Mouse (Mus musculus): Measurements from ENCODE around the gene Thpo. TPM values are rescaled to one million over a fixed set of nuclear protein-coding genes. Genes with fewer than 3 reads are reported as not detected.
A peak's percentile ranks its signal among the peaks of the same experiment; 100 is the strongest.

The Thpo gene
- polyA plus RNA-seq, 1 experiment from 2014 or later: 0.08 TPM

DNA sequence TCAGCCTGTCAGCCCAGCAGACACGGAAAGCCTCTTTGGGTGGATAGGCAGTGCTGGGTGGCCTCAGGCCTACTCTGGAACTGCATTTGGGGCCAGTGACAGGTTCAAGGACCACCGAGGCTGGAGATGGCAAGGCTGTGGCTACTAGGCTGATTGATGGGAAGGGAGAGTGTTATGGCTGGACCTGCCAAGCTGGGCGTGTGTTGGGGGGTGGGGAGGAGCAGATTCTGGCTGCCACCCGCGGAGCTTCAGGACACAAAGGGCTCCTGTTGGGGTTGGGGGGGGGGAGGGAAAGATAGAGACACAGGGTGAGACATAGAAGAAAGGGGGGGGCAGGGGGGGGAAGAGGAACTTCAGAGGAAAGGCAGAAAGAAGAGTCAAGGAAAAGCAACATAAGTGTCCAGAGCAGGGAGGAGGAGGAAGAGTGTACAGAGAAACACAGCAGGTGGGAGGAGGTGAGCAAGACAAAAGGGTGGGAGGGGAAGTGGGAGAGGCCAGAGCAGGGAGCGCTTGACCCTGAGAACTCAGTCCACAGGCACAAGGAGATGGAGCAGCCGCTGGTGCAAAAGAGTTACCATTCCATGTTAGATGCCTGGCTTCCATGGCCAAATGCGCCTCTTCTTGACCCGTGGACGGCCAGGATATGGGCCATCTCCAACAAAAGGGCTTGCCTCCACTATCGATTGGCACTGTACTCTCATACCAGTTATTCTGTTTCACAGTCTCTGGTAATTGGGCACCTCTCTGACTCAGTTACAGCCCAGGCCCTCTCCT, 19.8 kb downstream of the Thpo start:
- ATAC-seq (replicated peaks; ENCODE audit: insufficient number of reproducible peaks, insufficient read depth, low FRiP score, low read depth): no peak
- H3K27ac ChIP-seq: no peak overlapping the region
- peak overlapping the region; percentile 97 for H3K4me2 ChIP-seq
- 0 out of 2 replicates have a peak overlapping the region, but pooled peaks have one; percentile 88 for H3K4me3 ChIP-seq
- WGBS: 61% methylated on average over 11 of the region's 11 CpGs
- no peaks in the 10 kb centered on the region for H3K9me3 ChIP-seq (replicated peaks)
- no peaks in the 10 kb centered on the region; the same call in 1 of the 2 replicates for H3K36me3 ChIP-seq
- peaks cover 33% of the 10 kb centered on the region for H3K4me1 ChIP-seq (replicated peaks)
- 0 out of 2 replicates have a peak overlapping the region, but pooled peaks have one; percentile 83 for H3K9ac ChIP-seq
- no peaks in the 10 kb centered on the region for H3K27me3 ChIP-seq

DNA sequence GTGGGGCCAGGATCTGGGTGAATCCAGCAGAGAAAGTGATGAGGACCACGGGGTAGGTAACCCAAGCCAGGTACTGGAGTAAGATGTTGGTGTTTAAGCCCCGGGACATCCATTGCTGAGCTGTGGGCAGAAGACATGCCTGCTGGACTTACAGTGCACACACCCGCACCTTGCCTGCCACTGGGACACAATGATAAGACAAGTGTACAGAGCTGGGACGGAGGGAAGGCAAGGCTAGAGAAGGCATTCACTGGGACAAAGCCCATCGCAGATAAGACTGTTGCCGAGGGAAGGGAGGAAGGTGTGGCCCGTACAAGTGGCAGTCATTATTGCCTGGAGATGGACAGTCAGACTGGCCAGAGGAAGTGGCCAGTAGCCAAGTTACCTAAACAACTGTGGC, 21.4 kb downstream of the Thpo start:
- no peak overlapping the region for H3K9ac ChIP-seq
- peaks cover 26% of the 10 kb centered on the region for H3K4me1 ChIP-seq (replicated peaks)
- H3K4me3 ChIP-seq: no peak overlapping the region
- H3K4me2 ChIP-seq: no peak overlapping the region
- no peaks in the 10 kb centered on the region for H3K27me3 ChIP-seq
- no peaks in the 10 kb centered on the region; the same call in 1 of the 2 replicates for H3K36me3 ChIP-seq
- no peak for ATAC-seq (replicated peaks; ENCODE audit: insufficient number of reproducible peaks, insufficient read depth, low FRiP score, low read depth)
- no peak overlapping the region for H3K27ac ChIP-seq
- WGBS: 62% methylated on average over 7 of the region's 7 CpGs
- no peaks in the 10 kb centered on the region for H3K9me3 ChIP-seq (replicated peaks)

DNA sequence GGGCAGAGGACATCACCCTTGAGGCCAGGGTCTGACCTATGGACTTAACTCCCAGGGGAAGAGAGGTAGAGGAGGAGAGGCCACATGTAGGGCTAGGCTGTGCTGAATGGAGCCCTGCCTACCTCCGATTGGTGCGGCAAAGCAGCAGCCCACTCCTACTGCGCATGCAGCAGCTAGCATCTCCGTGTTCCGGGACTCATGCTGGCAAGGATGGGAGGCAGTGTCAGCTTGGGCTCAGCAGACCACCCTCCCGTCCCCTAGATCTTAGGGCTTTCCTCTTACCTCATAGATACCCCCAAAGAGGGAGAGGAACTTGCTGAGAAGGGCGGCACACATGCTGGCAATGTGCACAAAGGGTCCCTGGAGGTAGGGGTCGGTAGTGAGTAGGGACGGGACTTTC, 22.1 kb downstream of the Thpo start:
- 73% methylated on average over 9 of the region's 9 CpGs for WGBS
- Histone ChIP-seq H3K4me3 (no peak overlapping the region), H3K9ac (no peak overlapping the region), H3K4me1 (replicated peaks) (peaks cover 26% of the 10 kb centered on the region), H3K9me3 (replicated peaks) (no peaks in the 10 kb centered on the region), H3K4me2 (no peak overlapping the region), H3K36me3 (no peaks in the 10 kb centered on the region; the same call in 1 of the 2 replicates), H3K27me3 (no peaks in the 10 kb centered on the region), H3K27ac (no peak overlapping the region)
- no peak for ATAC-seq (replicated peaks; ENCODE audit: insufficient number of reproducible peaks, insufficient read depth, low FRiP score, low read depth)

DNA sequence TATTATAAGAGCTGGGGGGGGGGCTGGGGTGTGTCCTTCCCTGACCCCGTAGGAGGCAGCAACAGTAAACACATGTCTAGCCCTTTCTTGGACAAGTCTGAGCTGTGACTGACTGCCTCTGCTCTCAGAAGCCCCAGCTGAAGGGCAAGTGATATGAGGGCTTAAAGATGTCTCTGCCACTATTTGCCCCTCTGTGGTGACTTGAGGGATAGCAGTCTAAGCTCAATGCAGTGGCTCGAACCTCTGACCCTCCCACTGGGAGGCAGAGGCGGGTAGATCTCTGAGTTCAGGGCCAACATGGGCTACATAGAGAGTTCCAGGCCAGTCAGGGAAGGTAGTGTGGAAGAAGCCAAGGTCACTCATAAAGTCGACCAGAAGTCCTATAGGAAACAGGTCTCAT, 23.5 kb downstream of the Thpo start:
- Histone ChIP-seq H3K36me3 (no peaks in the 10 kb centered on the region; the same call in 1 of the 2 replicates), H3K27me3 (no peaks in the 10 kb centered on the region), H3K4me2 (no peak overlapping the region), H3K27ac (no peak overlapping the region), H3K4me3 (no peak overlapping the region), H3K9me3 (replicated peaks) (no peaks in the 10 kb centered on the region), H3K9ac (no peak overlapping the region), H3K4me1 (replicated peaks) (peaks cover 17% of the 10 kb centered on the region)
- 83% methylated on average over 4 of the region's 4 CpGs for whole genome bisulfite sequencing
- ATAC-seq (replicated peaks; ENCODE audit: insufficient number of reproducible peaks, insufficient read depth, low FRiP score, low read depth): no peak

DNA sequence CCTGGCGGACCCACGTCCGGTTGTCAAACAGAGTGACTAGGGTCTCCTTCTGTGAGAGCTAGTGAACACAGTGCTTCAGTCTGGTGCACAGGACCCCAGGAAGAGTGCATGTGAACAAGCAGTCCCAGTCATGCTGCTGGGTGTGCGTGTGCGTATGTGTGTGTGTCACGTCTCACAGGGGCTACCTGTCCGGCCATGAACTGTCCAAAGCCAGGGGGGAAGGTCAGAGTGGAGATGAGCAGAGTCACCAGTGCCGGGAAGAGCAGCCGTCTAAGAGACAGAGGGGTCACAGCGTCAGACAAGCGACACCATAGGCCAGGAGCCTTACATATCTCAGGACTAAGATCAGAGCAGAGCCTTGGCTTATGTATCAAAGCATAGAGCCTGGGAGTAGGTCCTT, 23.9 kb downstream of the Thpo start:
- no peak overlapping the region for H3K27ac ChIP-seq
- no peaks in the 10 kb centered on the region for H3K27me3 ChIP-seq
- H3K4me1 ChIP-seq (replicated peaks): peaks cover 12% of the 10 kb centered on the region
- no peak overlapping the region for H3K9ac ChIP-seq
- no peak overlapping the region for H3K4me3 ChIP-seq
- 92% methylated on average over 11 of the region's 11 CpGs for WGBS
- H3K36me3 ChIP-seq: no peaks in the 10 kb centered on the region; the same call in 1 of the 2 replicates
- no peak overlapping the region for H3K4me2 ChIP-seq
- no peaks in the 10 kb centered on the region for H3K9me3 ChIP-seq (replicated peaks)
- ATAC-seq (replicated peaks; ENCODE audit: insufficient number of reproducible peaks, insufficient read depth, low FRiP score, low read depth): no peak

DNA sequence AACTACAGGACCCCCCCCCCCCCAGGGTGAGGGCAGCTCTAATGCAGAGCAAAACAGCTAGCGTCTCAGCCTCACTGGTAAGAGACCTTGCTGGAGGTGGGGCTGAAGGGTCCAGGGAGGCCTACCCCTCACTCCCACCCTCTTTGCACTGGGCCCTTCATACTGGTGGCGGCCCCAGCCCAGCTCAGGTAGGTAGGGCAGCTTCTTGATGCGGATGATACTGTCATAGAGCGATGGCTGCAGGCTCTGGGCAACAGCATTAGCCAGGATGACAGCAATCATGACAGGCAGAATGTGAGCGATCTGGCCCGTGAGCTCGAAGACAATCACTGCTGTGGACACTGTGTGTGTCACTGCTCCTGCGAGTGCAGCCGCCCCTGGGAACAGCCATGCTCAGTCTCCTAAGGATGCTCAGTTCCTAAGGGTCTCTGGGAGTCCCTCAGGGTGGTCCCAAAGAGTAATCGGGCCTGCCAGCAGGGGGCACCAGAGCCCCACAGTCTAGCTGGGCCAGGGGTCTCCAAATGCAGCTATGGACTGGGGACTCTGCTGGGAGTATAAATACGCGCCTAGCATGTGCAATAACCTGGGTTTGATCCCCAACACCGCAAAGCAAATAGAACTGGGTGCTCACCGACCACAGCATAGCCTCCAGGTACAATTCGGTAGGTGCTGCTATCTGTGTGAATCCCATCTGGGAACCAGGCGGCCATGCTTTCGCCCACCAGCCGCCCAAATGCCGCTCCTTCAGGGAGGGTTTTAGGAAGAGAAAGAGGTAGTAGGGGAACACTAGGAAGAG, 25.2 kb downstream of the Thpo start:
- H3K27me3 ChIP-seq: no peaks in the 10 kb centered on the region
- no peak overlapping the region for H3K4me3 ChIP-seq
- H3K9ac ChIP-seq: no peak overlapping the region
- H3K36me3 ChIP-seq: no peaks in the 10 kb centered on the region; the same call in 1 of the 2 replicates
- 73% methylated on average over 19 of the region's 19 CpGs for WGBS
- no peaks in the 10 kb centered on the region for H3K9me3 ChIP-seq (replicated peaks)
- no peak for ATAC-seq (replicated peaks; ENCODE audit: insufficient number of reproducible peaks, insufficient read depth, low FRiP score, low read depth)
- no peak overlapping the region for H3K27ac ChIP-seq
- no peak overlapping the region for H3K4me2 ChIP-seq
- H3K4me1 ChIP-seq (replicated peaks): 0 out of 2 replicates have a peak, but pooled peaks cover 2% of the 10 kb centered on the region

DNA sequence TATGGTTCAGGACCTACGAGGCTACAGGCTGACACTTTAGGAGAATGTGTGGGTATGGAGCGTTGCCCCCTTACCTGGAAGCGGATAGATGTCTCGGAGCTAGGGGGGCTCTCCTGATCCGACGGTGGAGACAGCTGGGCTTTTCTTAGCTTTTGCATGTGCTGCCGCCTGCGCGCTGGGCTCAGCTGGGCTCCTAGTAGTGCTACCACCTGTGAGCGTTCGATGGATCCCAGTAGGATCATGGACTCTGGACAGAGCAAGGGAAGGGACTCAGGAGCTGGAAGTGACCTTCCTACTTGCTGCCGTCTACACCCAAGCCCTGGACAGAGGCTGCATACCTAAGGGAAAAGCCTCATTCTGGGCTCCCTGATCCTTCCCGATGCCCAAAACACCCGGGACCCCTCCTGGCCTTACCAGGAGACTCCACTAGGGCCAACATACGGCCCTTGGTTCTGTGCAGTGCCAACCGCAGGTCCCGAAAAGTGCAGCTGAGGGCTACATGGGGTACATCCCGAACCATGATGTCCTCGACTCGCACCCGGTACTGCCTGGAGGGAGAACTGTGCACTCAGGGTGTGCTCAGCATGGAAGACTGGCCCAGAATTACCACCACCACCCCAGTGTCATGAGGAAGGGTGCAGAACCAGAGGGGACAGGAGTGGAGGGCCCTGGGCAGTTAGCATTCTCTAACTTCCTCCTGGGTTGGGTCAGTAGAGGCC, 25.9 kb downstream of the Thpo start:
- Histone ChIP-seq H3K27me3 (no peaks in the 10 kb centered on the region), H3K36me3 (no peaks in the 10 kb centered on the region; the same call in 1 of the 2 replicates), H3K4me2 (no peak overlapping the region), H3K27ac (no peak overlapping the region), H3K9me3 (replicated peaks) (no peaks in the 10 kb centered on the region), H3K4me3 (no peak overlapping the region), H3K9ac (no peak overlapping the region), H3K4me1 (replicated peaks) (no peaks in the 10 kb centered on the region)
- WGBS: 91% methylated on average over 21 of the region's 21 CpGs
- ATAC-seq (replicated peaks; ENCODE audit: insufficient number of reproducible peaks, insufficient read depth, low FRiP score, low read depth): no peak; the same call in 1 of the 2 replicates

DNA sequence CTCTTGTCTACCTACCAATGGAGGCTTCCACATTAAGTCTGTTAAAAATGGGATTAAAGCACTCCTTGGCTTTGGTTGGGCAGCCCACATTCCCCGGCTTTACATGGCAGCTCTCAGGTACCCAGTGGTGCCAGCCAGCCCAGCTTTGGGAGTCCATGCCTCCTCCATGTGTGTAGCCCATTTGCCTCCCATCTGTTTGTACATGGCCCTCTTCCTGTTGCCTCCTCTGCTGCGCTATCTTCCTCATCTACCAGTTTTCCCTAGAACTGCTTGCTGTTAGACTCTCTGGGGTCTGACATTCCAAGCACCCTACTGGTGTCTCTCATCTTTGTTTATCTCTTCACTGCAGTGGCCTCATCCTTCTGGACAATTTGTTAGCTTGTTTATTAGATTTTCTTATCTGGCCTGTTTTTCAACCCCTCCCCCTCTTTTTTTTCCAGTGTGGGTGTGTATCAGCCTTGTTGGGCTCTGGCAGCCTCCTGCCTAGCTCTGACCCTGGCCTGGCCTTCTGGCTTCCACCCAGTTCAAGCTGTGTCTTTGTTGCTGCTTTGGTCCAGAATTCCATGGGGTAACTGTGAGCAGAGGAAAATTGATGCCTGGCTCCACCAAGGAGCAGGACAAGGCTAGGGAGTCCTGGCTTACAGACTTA, 27.8 kb downstream of the Thpo start:
- H3K9me3 ChIP-seq (replicated peaks): no peaks in the 10 kb centered on the region
- H3K4me3 ChIP-seq: no peak overlapping the region
- 85% methylated on average over 2 of the region's 2 CpGs for WGBS
- H3K36me3 ChIP-seq: no peaks in the 10 kb centered on the region
- no peak overlapping the region for H3K9ac ChIP-seq
- no peak overlapping the region for H3K4me2 ChIP-seq
- no peak for ATAC-seq (replicated peaks; ENCODE audit: insufficient number of reproducible peaks, insufficient read depth, low FRiP score, low read depth)
- peaks cover 12% of the 10 kb centered on the region for H3K4me1 ChIP-seq (replicated peaks)
- no peak overlapping the region for H3K27ac ChIP-seq
- no peaks in the 10 kb centered on the region for H3K27me3 ChIP-seq

DNA sequence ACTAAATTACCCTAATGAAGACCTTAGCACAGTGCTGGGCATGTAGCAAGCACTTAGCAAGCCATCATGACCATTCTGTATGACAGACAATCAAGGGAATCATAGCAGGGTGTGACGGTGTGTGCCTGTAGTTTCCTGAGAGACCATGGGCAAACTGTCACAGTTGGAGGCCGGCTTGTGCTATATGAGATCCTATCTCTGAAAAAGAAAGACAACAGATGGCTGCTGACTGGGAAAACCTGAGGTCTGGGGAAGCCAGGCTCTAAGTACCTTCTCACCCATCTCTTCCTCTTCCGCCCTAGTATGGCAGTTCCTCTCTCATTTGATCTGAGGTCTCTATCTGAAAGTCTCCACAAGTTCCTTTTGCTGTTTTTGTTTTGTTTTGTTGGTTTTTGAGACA, 28.5 kb downstream of the Thpo start:
- no peak overlapping the region for H3K4me3 ChIP-seq
- 0 out of 2 replicates have a peak, but pooled peaks cover under 1% of the 10 kb centered on the region for H3K36me3 ChIP-seq
- H3K4me1 ChIP-seq (replicated peaks): peaks cover 15% of the 10 kb centered on the region
- no peak overlapping the region for H3K27ac ChIP-seq
- no peaks in the 10 kb centered on the region for H3K27me3 ChIP-seq
- WGBS: 68% methylated on average over 3 of the region's 3 CpGs
- no peak overlapping the region for H3K4me2 ChIP-seq
- no peak overlapping the region for H3K9ac ChIP-seq
- H3K9me3 ChIP-seq (replicated peaks): no peaks in the 10 kb centered on the region
- no peak for ATAC-seq (replicated peaks; ENCODE audit: insufficient number of reproducible peaks, insufficient read depth, low FRiP score, low read depth)

DNA sequence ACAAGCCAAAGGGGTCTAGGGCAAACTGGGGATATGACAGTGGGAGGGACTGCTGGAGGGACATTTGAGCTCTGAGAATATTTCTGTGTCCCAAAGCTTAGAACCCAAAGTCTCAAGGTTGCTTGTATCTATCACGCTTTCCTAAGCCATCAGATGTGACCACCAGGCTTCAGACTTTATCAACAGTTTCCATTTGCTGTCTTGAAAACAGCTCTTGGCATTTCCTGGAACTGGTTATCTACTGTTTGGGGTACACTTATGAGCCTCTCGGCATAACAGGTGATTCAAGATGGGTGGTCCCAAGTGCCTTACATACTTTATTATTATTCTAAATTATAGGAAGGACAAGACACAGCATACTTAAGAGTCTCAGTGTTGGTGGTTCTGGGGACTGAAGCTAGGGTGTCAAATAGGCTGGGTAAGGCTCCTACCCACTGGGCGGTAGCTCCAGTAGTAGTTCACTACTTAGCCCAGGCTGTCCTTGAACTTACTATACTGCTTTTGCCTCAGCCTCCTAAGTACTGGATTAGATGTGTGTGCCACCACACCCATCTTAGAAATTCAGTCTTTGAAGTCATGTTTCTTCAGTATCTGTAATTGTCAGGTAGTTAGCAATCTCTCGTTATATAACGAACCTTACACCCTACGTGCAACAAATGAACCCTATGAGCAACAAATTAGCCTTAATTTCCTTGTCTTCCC, 30.5 kb downstream of the Thpo start:
- peaks cover 9% of the 10 kb centered on the region; the same call in 1 of the 2 replicates for H3K36me3 ChIP-seq
- H3K27me3 ChIP-seq: no peaks in the 10 kb centered on the region
- H3K4me3 ChIP-seq: no peak overlapping the region
- H3K4me1 ChIP-seq (replicated peaks): peaks cover 15% of the 10 kb centered on the region
- H3K9me3 ChIP-seq (replicated peaks): no peaks in the 10 kb centered on the region
- 83% methylated on average over 6 of the region's 6 CpGs for WGBS
- ATAC-seq (replicated peaks; ENCODE audit: insufficient number of reproducible peaks, insufficient read depth, low FRiP score, low read depth): no peak
- H3K9ac ChIP-seq: no peak overlapping the region
- H3K4me2 ChIP-seq: no peak overlapping the region
- H3K27ac ChIP-seq: no peak overlapping the region

Data from heart, embryonic 15.5 days (tissue).